21 mouse cellular contexts compared by ENCODE assay signal in the genomic region with DNA sequence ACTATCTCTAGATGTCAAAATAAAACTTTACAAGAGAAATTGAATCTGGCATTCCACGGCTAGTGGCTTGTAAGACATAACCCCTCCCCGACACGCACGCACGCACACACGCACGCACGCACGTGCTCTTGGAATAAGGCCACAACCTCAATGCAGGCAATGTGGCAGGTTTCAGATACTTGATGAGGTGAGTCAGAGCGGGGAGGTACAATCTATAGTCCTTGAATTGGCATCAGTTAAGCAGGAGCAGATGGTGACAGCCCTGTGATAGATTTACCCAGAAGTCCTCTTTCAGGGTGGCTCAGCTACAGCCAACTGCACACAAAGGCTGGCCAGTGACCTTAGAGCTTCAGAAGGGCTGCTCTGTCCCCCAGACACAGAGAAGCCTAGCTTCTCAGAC.
DNase-seq lines count a peak whose midpoint lies in the region; ATAC-seq and TF ChIP-seq lines count a peak whose summit lies in the region.
"Had no signal": no experiment of that assay in that cellular context is flagged by ENCODE, and none has a peak within 500 bp of the region (broad histone marks: within the 10 kb centered on the region; RNA-seq: fewer than 3 reads in every experiment).

No protein-coding gene starts in this region.

- no peaks in the 10 kb centered on the region for H3K4me1 ChIP-seq in midbrain, postnatal 0 days (ENCODE audit: insufficient read depth, low read length)
- H3K4me1 ChIP-seq in midbrain, embryonic 15.5 days, result no peaks in the 10 kb centered on the region
- no peaks in the 10 kb centered on the region for H3K4me1 ChIP-seq in liver, embryonic 11.5 days (replicated peaks; ENCODE audit: control insufficient read depth, insufficient read depth, low read length)
- H3K4me1 ChIP-seq: midbrain, embryonic 12.5 days had no signal

- H3K9ac ChIP-seq in midbrain, postnatal 0 days (replicated peaks; ENCODE audit: low read length, poor library complexity, severe bottlenecking), result no peak overlapping the region
- H3K9ac ChIP-seq in midbrain, embryonic 15.5 days, result no peak overlapping the region
- no peak overlapping the region for H3K9ac ChIP-seq in liver, embryonic 11.5 days (ENCODE audit: low read depth, low read length)
- H3K9ac ChIP-seq: forebrain, postnatal 0 days; hindbrain, embryonic 13.5 days; midbrain, embryonic 12.5 days had no signal

- ATAC-seq in midbrain, postnatal 0 days (ENCODE audit: low FRiP score), result no peak
- ATAC-seq in midbrain, embryonic 15.5 days (replicated peaks), result no peak
- no peak for ATAC-seq in liver, embryonic 11.5 days (replicated peaks; ENCODE audit: low FRiP score)
- ATAC-seq: activated CD4-positive, CD25-positive, alpha-beta regulatory T cell, adult 4 months; forebrain, postnatal 0 days had no signal

- DNase-seq in heart, adult 11 months, result peak; percentile 33
- no peak for DNase-seq in heart, postnatal 4 days
- DNase-seq in midbrain, postnatal 0 days (ENCODE audit: low spot score), result peak; percentile 43
- peak; percentile 80 for DNase-seq in cerebellum, adult 9-11 months
- DNase-seq in liver, embryonic 11.5 days (ENCODE audit: low spot score), result no peak
- no peak for DNase-seq in ovary, postnatal 36 days (ENCODE audit: low spot score)
- no peak for DNase-seq in lung, postnatal 14 days
- DNase-seq: adrenal gland, postnatal 14 days; forebrain, postnatal 0 days; heart, adult 18-20 months; kidney, adult 2 months; kidney, postnatal 36 days; lung, adult 2 months; right cerebral cortex, adult 18-20 months had no signal

- no peak for TF ChIP-seq CTCF in midbrain, postnatal 0 days (IDR thresholded peaks at IDR 0.05)

- H3K27me3 ChIP-seq in midbrain, postnatal 0 days (ENCODE audit: insufficient read depth, low read length), result no peaks in the 10 kb centered on the region
- no peaks in the 10 kb centered on the region for H3K27me3 ChIP-seq in midbrain, embryonic 15.5 days (replicated peaks)
- H3K27me3 ChIP-seq in liver, embryonic 11.5 days (replicated peaks; ENCODE audit: control insufficient read depth, insufficient read depth, low read length), result no peaks in the 10 kb centered on the region
- H3K27me3 ChIP-seq: midbrain, embryonic 12.5 days had no signal

- H3K27ac ChIP-seq in midbrain, postnatal 0 days (ENCODE audit: low read depth, low read length), result no peak overlapping the region
- no peak overlapping the region for H3K27ac ChIP-seq in midbrain, embryonic 15.5 days
- no peak overlapping the region for H3K27ac ChIP-seq in liver, embryonic 11.5 days (ENCODE audit: low read depth, low read length)
- H3K27ac ChIP-seq: embryonic facial prominence, embryonic 10.5 days; hindbrain, embryonic 13.5 days; macrophage; midbrain, embryonic 12.5 days had no signal

- 86% methylated on average over 10 of the region's 10 CpGs for WGBS in midbrain, postnatal 0 days
- WGBS in midbrain, embryonic 15.5 days, result 87% methylated on average over 10 of the region's 10 CpGs
- 86% methylated on average over 10 of the region's 10 CpGs for WGBS in liver, embryonic 11.5 days

- no peak overlapping the region for H3K4me2 ChIP-seq in midbrain, postnatal 0 days (ENCODE audit: low read depth, low read length, poor library complexity, severe bottlenecking)
- H3K4me2 ChIP-seq in midbrain, embryonic 15.5 days, result no peak overlapping the region
- H3K4me2 ChIP-seq in liver, embryonic 11.5 days, result no peak overlapping the region
- H3K4me2 ChIP-seq: hindbrain, embryonic 13.5 days; midbrain, embryonic 12.5 days had no signal

- no peaks in the 10 kb centered on the region for H3K36me3 ChIP-seq in midbrain, postnatal 0 days (ENCODE audit: insufficient read depth, low read length)
- no peaks in the 10 kb centered on the region for H3K36me3 ChIP-seq in midbrain, embryonic 15.5 days (replicated peaks)
- no peaks in the 10 kb centered on the region for H3K36me3 ChIP-seq in liver, embryonic 11.5 days (ENCODE audit: control insufficient read depth, insufficient read depth, low read length)
- H3K36me3 ChIP-seq: embryonic facial prominence, embryonic 10.5 days; hindbrain, embryonic 13.5 days; midbrain, embryonic 12.5 days had no signal

- no peak overlapping the region for H3K4me3 ChIP-seq in midbrain, postnatal 0 days (ENCODE audit: low read depth, low read length)
- H3K4me3 ChIP-seq in midbrain, embryonic 15.5 days, result no peak overlapping the region
- H3K4me3 ChIP-seq in liver, embryonic 11.5 days (ENCODE audit: low read depth, low read length), result no peak overlapping the region
- H3K4me3 ChIP-seq: embryonic facial prominence, embryonic 10.5 days; erythroblast, embryonic 14.5 days; hindbrain, embryonic 13.5 days; midbrain, embryonic 12.5 days had no signal

- no peaks in the 10 kb centered on the region for H3K9me3 ChIP-seq in midbrain, postnatal 0 days (ENCODE audit: low read length)
- no peaks in the 10 kb centered on the region for H3K9me3 ChIP-seq in midbrain, embryonic 15.5 days
- H3K9me3 ChIP-seq in liver, embryonic 11.5 days (ENCODE audit: control insufficient read depth, low read length), result no peaks in the 10 kb centered on the region
- H3K9me3 ChIP-seq: embryonic facial prominence, embryonic 10.5 days; hindbrain, embryonic 13.5 days; midbrain, embryonic 12.5 days had no signal

Comparison
In these comparisons a context has a peak if more than half of its experiments do, and no peak if none do; other contexts are left out.
1. DNase-seq: peak in heart, adult 11 months (single experiment), midbrain, postnatal 0 days (single experiment) and cerebellum, adult 9-11 months (single experiment); none in heart, postnatal 4 days (single experiment), liver, embryonic 11.5 days (single experiment), ovary, postnatal 36 days (single experiment) and lung, postnatal 14 days (single experiment).